Mouse (Mus musculus) spleen, adult 2 months (tissue): ENCODE measurements around the gene Tmem104.

Experiments
- CTCF ChIP-seq: fragments of 200-500 bp; IDR thresholded peaks from 2 replicates; pipeline ENCODE4 v1.5.1; 2011; ENCODE audit warnings: mild to moderate bottlenecking, inconsistent platforms; ENCODE audit not compliant: insufficient read depth, insufficient read length, insufficient replicate concordance; ENCODE audit errors: extremely low read depth
- POLR2A ChIP-seq: fragments of 200-500 bp; IDR thresholded peaks from 2 replicates; pipeline ENCODE4 v1.6.1; 2011; ENCODE audit warnings: low read depth, low read length, inconsistent platforms

DNA sequence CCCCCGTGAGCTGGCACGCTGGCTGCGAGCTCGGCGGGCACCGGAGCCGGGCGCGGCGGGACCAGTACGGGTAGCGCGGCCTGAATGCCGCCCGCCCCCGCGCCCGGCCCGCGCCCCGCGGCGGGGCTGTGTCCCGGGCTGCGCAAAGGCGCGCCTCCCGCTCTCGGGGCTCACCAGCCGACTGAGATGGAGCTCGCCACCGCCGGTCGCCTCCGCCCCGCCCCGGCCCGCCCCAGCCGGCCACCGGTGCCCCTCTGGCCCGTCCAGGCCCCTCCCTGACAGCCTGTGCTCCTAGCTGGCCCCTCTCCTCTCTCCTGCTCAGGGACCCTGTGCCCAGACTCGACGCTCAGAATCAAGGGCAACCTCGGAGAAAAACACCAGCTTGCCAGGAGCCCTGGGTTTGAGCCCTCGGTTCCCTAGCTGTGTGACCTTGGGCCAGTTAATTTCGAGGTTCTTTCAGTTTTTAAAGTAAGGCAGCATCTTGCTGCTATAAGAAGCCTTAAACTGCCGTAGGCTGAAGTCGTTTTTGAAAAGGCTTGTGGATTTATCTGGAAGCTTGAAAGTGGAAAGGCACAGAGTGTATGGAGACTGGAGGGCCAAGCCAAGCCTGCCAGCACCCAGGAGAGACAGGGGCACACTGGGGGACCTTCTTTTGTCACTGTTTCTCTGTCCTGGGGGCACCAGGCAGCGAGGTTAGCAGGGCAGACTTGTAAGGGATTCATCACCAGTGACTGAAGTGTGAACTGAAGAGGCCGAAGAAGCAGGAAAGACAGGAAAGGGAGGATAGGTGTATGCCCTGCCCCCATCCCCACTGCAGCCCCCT is 80.0 kb downstream of the Tmem104 start, which contains the start of gene Grin2c:
- TF ChIP-seq POLR2A = no peak
- no peak for TF ChIP-seq CTCF
